Mouse (Mus musculus): Measurements from ENCODE around the gene Cnn2. TPM values are rescaled to one million over a fixed set of nuclear protein-coding genes. Genes with fewer than 3 reads are reported as not detected.
"Not testable (repeated sequence)": the region's sequence is repeated elsewhere in the genome, so short reads cannot be mapped to it uniquely, and the experiment has no call there.

Gene Cnn2
- total RNA-seq, 2 experiments from 2014 or later, result 5.8 to 6.0 TPM

- no peak for DNase-seq (ENCODE audit: extremely low spot score in 1 of 2, low spot score in 1 of 2)
Measured at GRCm38 (mm10) chr10:80033511-80034391, 45.4 kb downstream of the Cnn2 start.

- no peak for DNase-seq (ENCODE audit: extremely low spot score in 1 of 2, low spot score in 1 of 2)
Measured at GRCm38 (mm10) chr10:80035148-80035547, 46.8 kb downstream of the Cnn2 start.

GRCm38 (mm10) chr10:80035686-80036085, 47.3 kb downstream of the Cnn2 start:
- DNase-seq (ENCODE audit: extremely low spot score in 1 of 2, low spot score in 1 of 2), result no peak

GRCm38 (mm10) chr10:80036832-80037231, 48.4 kb downstream of the Cnn2 start:
- DNase-seq (ENCODE audit: extremely low spot score in 1 of 2, low spot score in 1 of 2), result no peak

- DNase-seq (ENCODE audit: extremely low spot score in 1 of 2, low spot score in 1 of 2), result peak; percentile 90 to 93
Measured at GRCm38 (mm10) chr10:80039559-80039979, 51.2 kb downstream of the Cnn2 start, which contains the start of gene Polr2e. TSS of gene Polr2e (minus strand) at chr10:80039795.

- DNase-seq (ENCODE audit: extremely low spot score in 1 of 2, low spot score in 1 of 2), result not testable (repeated sequence)
Measured at GRCm38 (mm10) chr10:80041409-80042060, 53.2 kb downstream of the Cnn2 start.

- DNase-seq (ENCODE audit: extremely low spot score in 1 of 2, low spot score in 1 of 2), result no peak
Measured at GRCm38 (mm10) chr10:80044087-80044486, 55.7 kb downstream of the Cnn2 start.

- not testable (repeated sequence) for DNase-seq (ENCODE audit: extremely low spot score in 1 of 2, low spot score in 1 of 2)
Measured at GRCm38 (mm10) chr10:80045364-80045763, 57.0 kb downstream of the Cnn2 start.

Other genes with a start within 250 kb of the Cnn2 start
- 10 to 100 TPM; 39.2 to 44.6 TPM for gene Polrmt, start 242.0 kb upstream of the Cnn2 start, total RNA-seq (2021)
- gene Fgf22, start 233.5 kb upstream of the Cnn2 start, total RNA-seq (2021), result 1 to 10 TPM; 1.0 to 1.5 TPM
- 10 to 100 TPM; 82.7 to 92.9 TPM for gene Rnf126, start 221.6 kb upstream of the Cnn2 start, total RNA-seq (2021)
- gene Fstl3, start 211.3 kb upstream of the Cnn2 start, total RNA-seq (2021), result 1 to 10 TPM; 1.2 to 2.1 TPM
- under 1 TPM; 0.30 to 0.33 TPM for gene Prss57, start 197.6 kb upstream of the Cnn2 start, total RNA-seq (2021)
- 100 to 1,000 TPM; 307 to 325 TPM for gene Palm, start 195.0 kb upstream of the Cnn2 start, total RNA-seq (2021)
- under 1 TPM; 0.66 to 0.89 TPM for gene Misp, start 167.6 kb upstream of the Cnn2 start, total RNA-seq (2021)
- gene Ptbp1, start 134.2 kb upstream of the Cnn2 start, total RNA-seq (2021), result 10 to 100 TPM; 44.0 to 66.0 TPM
- 1 to 10 TPM; 1.1 to 1.4 TPM for gene Prtn3, start 114.1 kb upstream of the Cnn2 start, total RNA-seq (2021)
- gene Plppr3, start 114.0 kb upstream of the Cnn2 start, total RNA-seq (2021), result 10 to 100 TPM; 32.4 to 34.4 TPM
- not detected for gene Elane, start 102.3 kb upstream of the Cnn2 start, total RNA-seq (2021)
- gene Cfd, start 97.7 kb upstream of the Cnn2 start, total RNA-seq (2021), result not detected
- 10 to 100 TPM; 55.5 to 56.2 TPM for gene Med16, start 79.7 kb upstream of the Cnn2 start, total RNA-seq (2021)
- gene Gm26602, start 77.7 kb upstream of the Cnn2 start, total RNA-seq (2021), result not detected
- gene Kiss1r, start 71.6 kb upstream of the Cnn2 start, total RNA-seq (2021), result 1 to 10 TPM; 6.6 to 6.7 TPM
- 100 to 1,000 TPM; 428 to 450 TPM for gene R3hdm4, start 67.4 kb upstream of the Cnn2 start, total RNA-seq (2021)
- gene Arid3a, start 61.5 kb upstream of the Cnn2 start, total RNA-seq (2021), result 1 to 10 TPM; 4.6 to 6.9 TPM
- gene Wdr18, start 28.4 kb upstream of the Cnn2 start, total RNA-seq (2021), result 10 to 100 TPM; 42.9 to 45.8 TPM
- gene Grin3b, start 17.9 kb upstream of the Cnn2 start, total RNA-seq (2021), result under 1 TPM; 0.12 to 0.15 TPM
- 100 to 1,000 TPM; 125 to 131 TPM for gene Tmem259, start 4.3 kb upstream of the Cnn2 start, total RNA-seq (2021)
- gene Abca7, start 7.9 kb downstream of the Cnn2 start, total RNA-seq (2021), result 10 to 100 TPM in 1 of 2 experiments, 1 to 10 TPM in 1; 9.6 to 10.2 TPM
- 1 to 10 TPM; 3.3 to 4.3 TPM for gene Arhgap45, start 28.1 kb downstream of the Cnn2 start, total RNA-seq (2021)
- gene Polr2e, start 51.2 kb downstream of the Cnn2 start, total RNA-seq (2021), result 10 to 100 TPM; 86.6 to 91.0 TPM
- 100 to 1,000 TPM; 486 to 515 TPM for gene Gpx4, start 58.6 kb downstream of the Cnn2 start, total RNA-seq (2021)
- gene Sbno2, start 117.0 kb downstream of the Cnn2 start, total RNA-seq (2021), result 10 to 100 TPM; 14.5 to 22.0 TPM
- gene Stk11, start 127.2 kb downstream of the Cnn2 start, total RNA-seq (2021), result 10 to 100 TPM; 89.1 to 94.3 TPM
- 100 to 1,000 TPM; 338 to 391 TPM for gene Atp5d, start 150.0 kb downstream of the Cnn2 start, total RNA-seq (2021)
- gene Cbarp, start 152.3 kb downstream of the Cnn2 start, total RNA-seq (2021), result 100 to 1,000 TPM; 399 to 401 TPM
- gene Midn, start 159.7 kb downstream of the Cnn2 start, total RNA-seq (2021), result 10 to 100 TPM; 61.4 to 82.4 TPM
- gene Cirbp, start 177.4 kb downstream of the Cnn2 start, total RNA-seq (2021), result 10 to 100 TPM; 69.5 to 97.5 TPM
- 1 to 10 TPM; 5.8 to 6.2 TPM for gene 1600002K03Rik, start 184.4 kb downstream of the Cnn2 start, total RNA-seq (2021)
- 10 to 100 TPM; 11.9 to 12.7 TPM for gene Efna2, start 190.9 kb downstream of the Cnn2 start, total RNA-seq (2021)
- 10 to 100 TPM; 39.5 to 48.9 TPM for gene Mum1, start 237.8 kb downstream of the Cnn2 start, total RNA-seq (2021)

Measured in layer of hippocampus, postnatal 25 days (tissue).